Mouse (Mus musculus): Measurements from ENCODE around the gene Nucb1. TPM values are rescaled to one million over a fixed set of nuclear protein-coding genes. Genes with fewer than 3 reads are reported as not detected.
A peak's percentile ranks its signal among the peaks of the same experiment; 100 is the strongest.

The Nucb1 gene
- polyA plus RNA-seq, 1 experiment from 2014 or later, result 121 TPM

GRCm38 (mm10) chr7:45458748-45459563 is 51.2 kb downstream of the Nucb1 start:
- peak overlapping the region; percentile 90 for H3K9ac ChIP-seq
- no peaks in the 10 kb centered on the region for H3K9me3 ChIP-seq
- H3K36me3 ChIP-seq, result peaks cover 67% of the 10 kb centered on the region
- peak overlapping the region; percentile 96 for H3K4me2 ChIP-seq
- H3K4me1 ChIP-seq (replicated peaks), result peaks cover 46% of the 10 kb centered on the region
- no peaks in the 10 kb centered on the region for H3K27me3 ChIP-seq
- H3K27ac ChIP-seq (replicated peaks), result peak overlapping the region; percentile 97
- ATAC-seq (ENCODE audit: low read depth), result peak; percentile 84
- H3K4me3 ChIP-seq, result peak overlapping the region; percentile 69
- under 1% methylated on average over 43 of the region's 43 CpGs for WGBS

DNA sequence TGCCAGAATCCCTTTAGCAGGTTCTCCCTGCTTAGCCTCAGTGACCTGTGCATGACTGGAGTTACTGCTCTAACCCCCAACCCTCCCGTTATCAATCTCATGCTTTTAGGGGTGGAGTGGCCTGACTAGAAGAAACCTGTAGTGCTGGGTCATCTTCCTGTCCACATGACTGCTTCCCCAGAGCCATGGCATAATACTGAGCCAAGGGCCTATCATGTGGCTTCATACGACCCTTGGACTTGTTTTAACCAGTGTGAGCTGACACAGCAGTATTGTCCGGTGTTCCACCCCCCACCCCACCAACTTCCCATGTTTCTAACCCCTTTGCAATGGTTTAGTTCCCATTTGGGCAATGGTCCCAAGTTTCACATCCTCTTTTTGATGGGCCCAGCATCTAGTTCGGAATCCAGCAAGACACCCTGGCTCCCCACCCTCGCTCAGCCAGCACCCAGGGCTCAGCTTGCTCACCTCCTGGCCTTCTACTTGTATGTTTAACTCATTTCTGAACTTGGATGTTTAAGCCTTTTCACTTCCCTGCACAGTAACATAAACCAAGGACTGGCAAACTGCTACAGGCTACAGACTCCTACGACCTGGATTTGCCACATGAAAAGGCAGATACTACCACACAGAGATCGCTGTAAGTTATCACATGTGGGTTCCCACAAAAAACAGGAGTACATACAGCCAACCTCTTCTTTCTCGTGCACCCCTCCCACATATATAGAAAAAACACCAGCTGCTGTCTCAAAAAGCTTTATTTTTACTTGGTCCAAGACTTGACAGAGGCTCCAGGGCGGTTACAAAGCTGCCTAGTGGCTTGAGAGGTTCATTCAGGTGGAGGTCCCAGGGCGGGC is 52.8 kb downstream of the Nucb1 start:
- no peak for ATAC-seq (ENCODE audit: low read depth)
- Histone ChIP-seq H3K27ac (replicated peaks) (peak overlapping the region; percentile 97), H3K9ac (peak overlapping the region; percentile 90), H3K4me2 (peak overlapping the region; percentile 96), H3K9me3 (no peaks in the 10 kb centered on the region), H3K27me3 (no peaks in the 10 kb centered on the region), H3K36me3 (peaks cover 63% of the 10 kb centered on the region), H3K4me1 (replicated peaks) (peaks cover 44% of the 10 kb centered on the region), H3K4me3 (peak overlapping the region; percentile 69)
- WGBS, result 74% methylated on average over 10 of the region's 10 CpGs

- Histone ChIP-seq H3K27me3 (no peaks in the 10 kb centered on the region), H3K36me3 (peaks cover 65% of the 10 kb centered on the region), H3K27ac (replicated peaks) (peak overlapping the region; percentile 97), H3K9me3 (no peaks in the 10 kb centered on the region), H3K4me2 (peak overlapping the region; percentile 96), H3K4me3 (peak overlapping the region; percentile 69), H3K9ac (peak overlapping the region; percentile 90), H3K4me1 (replicated peaks) (peaks cover 37% of the 10 kb centered on the region)
- no peak for ATAC-seq (ENCODE audit: low read depth)
- WGBS, result 49% methylated on average over 9 of the region's 9 CpGs
Measured at GRCm38 (mm10) chr7:45456721-45457203, 53.4 kb downstream of the Nucb1 start.

- Histone ChIP-seq H3K4me3 (no peak overlapping the region), H3K36me3 (peaks cover 62% of the 10 kb centered on the region), H3K9me3 (no peaks in the 10 kb centered on the region), H3K9ac (peak overlapping the region; percentile 90; the same call in 1 of the 2 replicates), H3K4me1 (replicated peaks) (peaks cover 32% of the 10 kb centered on the region), H3K27ac (replicated peaks) (no peak overlapping the region; the same call in 1 of the 2 replicates), H3K4me2 (0 out of 2 replicates have a peak overlapping the region, but pooled peaks have one; percentile 96), H3K27me3 (no peaks in the 10 kb centered on the region)
- 81% methylated on average over 13 of the region's 13 CpGs for WGBS
- ATAC-seq (ENCODE audit: low read depth), result no peak
Measured at GRCm38 (mm10) chr7:45455932-45456696, 54.1 kb downstream of the Nucb1 start.

- no peak overlapping the region for H3K4me2 ChIP-seq
- H3K27ac ChIP-seq (replicated peaks), result no peak overlapping the region
- WGBS, result 89% methylated on average over 15 of the region's 15 CpGs
- no peak overlapping the region for H3K4me3 ChIP-seq
- H3K9me3 ChIP-seq, result no peaks in the 10 kb centered on the region
- no peaks in the 10 kb centered on the region for H3K27me3 ChIP-seq
- peak overlapping the region; percentile 22; the same call in 1 of the 2 replicates for H3K9ac ChIP-seq
- no peak for ATAC-seq (ENCODE audit: low read depth)
- peaks cover 20% of the 10 kb centered on the region for H3K4me1 ChIP-seq (replicated peaks)
- H3K36me3 ChIP-seq, result peaks cover 64% of the 10 kb centered on the region
Measured at GRCm38 (mm10) chr7:45454971-45455370, 55.2 kb downstream of the Nucb1 start.

GRCm38 (mm10) chr7:45451344-45451982 is 58.7 kb downstream of the Nucb1 start:
- no peak overlapping the region for H3K4me2 ChIP-seq
- WGBS, result 52% methylated on average over 23 of the region's 23 CpGs

GRCm38 (mm10) chr7:45449974-45450373 is 60.2 kb downstream of the Nucb1 start:
- no peak for ATAC-seq (ENCODE audit: low read depth)
- peaks cover 50% of the 10 kb centered on the region for H3K36me3 ChIP-seq

More at GRCm38 (mm10) chr7:45451344-45451982, 58.7 kb downstream of the Nucb1 start:
- H3K4me1 ChIP-seq (replicated peaks), result no peaks in the 10 kb centered on the region
- H3K9ac ChIP-seq, result peak overlapping the region; percentile 0; the same call in 1 of the 2 replicates
- H3K9me3 ChIP-seq, result no peaks in the 10 kb centered on the region
- peak; percentile 49; the same call in 1 of the 2 replicates for ATAC-seq (ENCODE audit: low read depth)
- peaks cover 59% of the 10 kb centered on the region for H3K36me3 ChIP-seq
- no peak overlapping the region for H3K4me3 ChIP-seq
- no peaks in the 10 kb centered on the region for H3K27me3 ChIP-seq
- no peak overlapping the region for H3K27ac ChIP-seq (replicated peaks)

GRCm38 (mm10) chr7:45447325-45447990 is 62.7 kb downstream of the Nucb1 start:
- Histone ChIP-seq H3K27me3 (no peaks in the 10 kb centered on the region), H3K4me1 (replicated peaks) (no peaks in the 10 kb centered on the region), H3K4me2 (no peak overlapping the region), H3K9ac (no peak overlapping the region), H3K36me3 (peaks cover 55% of the 10 kb centered on the region), H3K4me3 (no peak overlapping the region), H3K27ac (replicated peaks) (no peak overlapping the region), H3K9me3 (no peaks in the 10 kb centered on the region)
- 39% methylated on average over 11 of the region's 11 CpGs for WGBS
- ATAC-seq (ENCODE audit: low read depth), result no peak

More at GRCm38 (mm10) chr7:45449974-45450373, 60.2 kb downstream of the Nucb1 start:
- 96% methylated on average over 1 of the region's 1 CpGs for WGBS
- Histone ChIP-seq H3K9me3 (no peaks in the 10 kb centered on the region), H3K27me3 (no peaks in the 10 kb centered on the region), H3K4me3 (no peak overlapping the region), H3K4me1 (replicated peaks) (no peaks in the 10 kb centered on the region), H3K4me2 (no peak overlapping the region), H3K9ac (no peak overlapping the region), H3K27ac (replicated peaks) (no peak overlapping the region)

- no peaks in the 10 kb centered on the region for H3K4me1 ChIP-seq (replicated peaks)
- H3K27me3 ChIP-seq, result no peaks in the 10 kb centered on the region
- H3K4me3 ChIP-seq, result no peak overlapping the region
- H3K9me3 ChIP-seq, result no peaks in the 10 kb centered on the region
- peaks cover 53% of the 10 kb centered on the region for H3K36me3 ChIP-seq
- H3K9ac ChIP-seq, result no peak overlapping the region
- no peak overlapping the region for H3K4me2 ChIP-seq
- no peak overlapping the region for H3K27ac ChIP-seq (replicated peaks)
- no peak for ATAC-seq (ENCODE audit: low read depth)
Measured at GRCm38 (mm10) chr7:45446589-45446988, 63.6 kb downstream of the Nucb1 start.

GRCm38 (mm10) chr7:45443526-45444420 is 66.4 kb downstream of the Nucb1 start:
- WGBS, result 90% methylated on average over 22 of the region's 22 CpGs
- no peaks in the 10 kb centered on the region for H3K27me3 ChIP-seq
- no peak overlapping the region for H3K4me3 ChIP-seq
- ATAC-seq (ENCODE audit: low read depth), result no peak
- H3K27ac ChIP-seq (replicated peaks), result no peak overlapping the region
- no peaks in the 10 kb centered on the region for H3K9me3 ChIP-seq
- no peaks in the 10 kb centered on the region for H3K4me1 ChIP-seq (replicated peaks)
- H3K9ac ChIP-seq, result no peak overlapping the region
- H3K36me3 ChIP-seq, result peaks cover 58% of the 10 kb centered on the region
- H3K4me2 ChIP-seq, result no peak overlapping the region

Data from neural tube, embryonic 13.5 days (tissue).